Mouse (Mus musculus) cortical plate, adult 2 months (tissue): ENCODE results near the gene Cux2. TPM values are rescaled to one million over a fixed set of nuclear protein-coding genes. Genes with fewer than 3 reads are reported as not detected.
A peak's percentile ranks its signal among the peaks of the same experiment; 100 is the strongest.

ENCODE experiments used
- H3K27ac ChIP-seq: fragments of 200-500 bp; 2 replicates; pipeline ENCODE4 v1.5.1; 2012; ENCODE audit warnings: low read length, control low read depth, inconsistent platforms; ENCODE audit not compliant: insufficient read depth
- H3K4me1 ChIP-seq: fragments of 200-500 bp; 2 replicates; pipeline ENCODE4 v1.6.1; 2011; ENCODE audit warnings: low read length; ENCODE audit not compliant: control insufficient read depth, insufficient read depth
- H3K4me3 ChIP-seq: fragments of 200-500 bp; 2 replicates; pipeline ENCODE4 v1.5.1; 2011; ENCODE audit warnings: mild to moderate bottlenecking, low read length, control low read depth; ENCODE audit not compliant: insufficient read depth
- CTCF ChIP-seq: fragments of 200-500 bp; IDR thresholded peaks from 2 replicates; pipeline ENCODE4 v1.5.1; 2011; ENCODE audit warnings: mild to moderate bottlenecking, control low read depth, low read length; ENCODE audit not compliant: insufficient read depth; ENCODE audit errors: extremely low read depth
- POLR2A ChIP-seq: fragments of 200-500 bp; IDR thresholded peaks from 2 replicates; pipeline ENCODE4 v1.6.1; 2011; ENCODE audit warnings: mild to moderate bottlenecking, low read length, control low read depth; ENCODE audit not compliant: insufficient read depth; ENCODE audit errors: extremely low read depth
- polyA plus RNA-seq: library from polyadenylated mRNA; depleted of rRNA; stranded (reverse); fragments of >200 nt; gene quantifications from 2 replicates; pipeline ENCODE4 v1.2.3, GENCODE M21; 2012

Cux2 gene
- polyA plus RNA-seq, 1 experiment: 109 TPM

GRCm38 (mm10) chr5:121833572-121834240, 216.2 kb downstream of the Cux2 start:
- Histone ChIP-seq H3K4me3 (no peak overlapping the region; the same call in 1 of the 2 replicates), H3K27ac (no peak overlapping the region), H3K4me1 (peaks cover 10% of the 10 kb centered on the region)
- TF ChIP-seq CTCF (no peak), POLR2A (no peak)

- no peak for TF ChIP-seq CTCF
- TF ChIP-seq POLR2A: no peak
- Histone ChIP-seq H3K4me3 (no peak overlapping the region; the same call in 1 of the 2 replicates), H3K27ac (no peak overlapping the region), H3K4me1 (peaks cover 10% of the 10 kb centered on the region)
Measured at GRCm38 (mm10) chr5:121833159-121833558, 216.7 kb downstream of the Cux2 start.

- TF ChIP-seq CTCF: no peak
- no peak for TF ChIP-seq POLR2A
- H3K4me3 ChIP-seq: no peak overlapping the region
- H3K27ac ChIP-seq: no peak overlapping the region
- H3K4me1 ChIP-seq: peaks cover 10% of the 10 kb centered on the region
Measured at GRCm38 (mm10) chr5:121832376-121833155, 217.3 kb downstream of the Cux2 start.

GRCm38 (mm10) chr5:121831002-121831601, 218.8 kb downstream of the Cux2 start:
- TF ChIP-seq POLR2A: no peak
- TF ChIP-seq CTCF: no peak
- Histone ChIP-seq H3K4me3 (no peak overlapping the region), H3K27ac (no peak overlapping the region), H3K4me1 (peaks cover 10% of the 10 kb centered on the region)

- Histone ChIP-seq H3K4me1 (no peaks in the 10 kb centered on the region), H3K4me3 (no peak overlapping the region), H3K27ac (no peak overlapping the region)
- TF ChIP-seq CTCF: no peak
- no peak for TF ChIP-seq POLR2A
Measured at GRCm38 (mm10) chr5:121828491-121829432, 221.1 kb downstream of the Cux2 start.

- Histone ChIP-seq H3K4me1 (no peaks in the 10 kb centered on the region), H3K4me3 (no peak overlapping the region), H3K27ac (no peak overlapping the region)
- TF ChIP-seq CTCF (no peak), POLR2A (no peak)
Measured at GRCm38 (mm10) chr5:121827876-121828275, 222.0 kb downstream of the Cux2 start.

- Histone ChIP-seq H3K4me1 (peaks cover 2% of the 10 kb centered on the region), H3K4me3 (no peak overlapping the region), H3K27ac (no peak overlapping the region)
- TF ChIP-seq CTCF: no peak
- TF ChIP-seq POLR2A: no peak
Measured at GRCm38 (mm10) chr5:121825606-121826005, 224.3 kb downstream of the Cux2 start.

GRCm38 (mm10) chr5:121824121-121824520, 225.8 kb downstream of the Cux2 start:
- no peak overlapping the region for H3K4me3 ChIP-seq
- H3K4me1 ChIP-seq: peaks cover 2% of the 10 kb centered on the region

GRCm38 (mm10) chr5:121823668-121824067, 226.2 kb downstream of the Cux2 start:
- Histone ChIP-seq H3K4me3 (no peak overlapping the region), H3K27ac (no peak overlapping the region), H3K4me1 (peaks cover 2% of the 10 kb centered on the region)

More at GRCm38 (mm10) chr5:121824121-121824520, 225.8 kb downstream of the Cux2 start:
- TF ChIP-seq POLR2A: no peak
- no peak for TF ChIP-seq CTCF
- peak overlapping the region; percentile 2; the same call in 1 of the 2 replicates for H3K27ac ChIP-seq

More at GRCm38 (mm10) chr5:121823668-121824067, 226.2 kb downstream of the Cux2 start:
- TF ChIP-seq POLR2A (no peak), CTCF (no peak)
